Mouse (Mus musculus): ENCODE measurements around the gene Snai1. TPM values are rescaled to one million over a fixed set of nuclear protein-coding genes. Genes with fewer than 3 reads are reported as not detected.

Snai1 gene
- polyA plus RNA-seq, 1 experiment from 2014 or later, result 1.5 TPM

DNA sequence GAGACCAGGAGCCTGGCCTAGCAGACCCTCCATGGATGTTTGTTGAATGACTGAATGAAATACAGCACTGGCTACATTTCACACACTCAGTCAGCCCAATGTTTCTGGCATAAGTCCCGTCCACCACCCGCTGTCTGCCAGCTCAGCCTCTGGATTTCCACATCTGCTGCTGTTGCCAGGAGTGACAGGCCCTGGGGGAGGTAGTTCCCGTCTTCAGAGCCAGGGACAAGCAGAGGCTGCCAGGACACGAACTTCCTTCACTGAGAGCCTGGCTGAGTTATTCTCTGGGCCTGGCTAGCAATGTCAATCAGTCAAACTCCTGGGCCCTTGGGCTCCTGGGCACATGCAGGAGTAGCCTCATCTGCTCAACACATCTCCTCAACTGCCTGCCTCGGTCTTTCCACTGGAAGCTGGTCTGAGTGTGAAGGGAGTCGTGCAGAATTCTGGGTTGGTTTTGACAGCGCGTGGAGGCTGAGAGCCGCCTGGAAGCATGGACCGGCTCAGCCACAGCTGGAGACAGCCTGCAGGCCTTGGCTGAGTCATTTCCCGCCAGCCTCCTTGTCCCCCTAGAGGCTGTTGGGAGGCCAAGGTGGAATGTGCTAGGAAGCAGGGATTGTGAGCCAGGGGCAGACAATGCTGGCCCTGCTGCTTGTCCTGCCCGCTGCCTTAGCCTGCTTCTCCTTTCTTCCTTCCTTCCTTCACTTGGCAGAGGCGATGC, 32.1 kb downstream of the Snai1 start:
- WGBS (ENCODE audit: insufficient replicate concordance), result 58% methylated on average over 13 of the region's 13 CpGs
- ATAC-seq (ENCODE audit: low read depth), result no peak

GRCm38 (mm10) chr2:167570815-167571214, 32.8 kb downstream of the Snai1 start:
- 69% methylated on average over 6 of the region's 6 CpGs for WGBS (ENCODE audit: insufficient replicate concordance)
- no peaks in the 10 kb centered on the region for H3K36me3 ChIP-seq (ENCODE audit: control insufficient read depth, insufficient read depth)
- no peak overlapping the region for H3K27ac ChIP-seq (ENCODE audit: low read length)
- no peak overlapping the region for H3K4me3 ChIP-seq (ENCODE audit: low read depth, low read length)
- H3K27me3 ChIP-seq (ENCODE audit: control insufficient read depth, insufficient read depth, low read depth, low read length), result no peaks in the 10 kb centered on the region
- H3K4me1 ChIP-seq (ENCODE audit: control insufficient read depth, low read depth, low read length), result no peaks in the 10 kb centered on the region
- H3K4me2 ChIP-seq (ENCODE audit: low read depth, low read length), result no peak overlapping the region
- H3K9ac ChIP-seq (ENCODE audit: low read depth, low read length), result no peak overlapping the region
- H3K9me3 ChIP-seq (replicated peaks; ENCODE audit: control insufficient read depth, low read length), result no peaks in the 10 kb centered on the region
- ATAC-seq (ENCODE audit: low read depth), result no peak

More for the DNA sequence above, 32.1 kb downstream of the Snai1 start:
- Histone ChIP-seq H3K9me3 (replicated peaks; ENCODE audit: control insufficient read depth, low read length) (no peaks in the 10 kb centered on the region), H3K9ac (ENCODE audit: low read depth, low read length) (no peak overlapping the region), H3K27ac (ENCODE audit: low read length) (no peak overlapping the region), H3K4me2 (ENCODE audit: low read depth, low read length) (no peak overlapping the region), H3K4me3 (ENCODE audit: low read depth, low read length) (no peak overlapping the region), H3K36me3 (ENCODE audit: control insufficient read depth, insufficient read depth) (no peaks in the 10 kb centered on the region), H3K27me3 (ENCODE audit: control insufficient read depth, insufficient read depth, low read depth, low read length) (no peaks in the 10 kb centered on the region), H3K4me1 (ENCODE audit: control insufficient read depth, low read depth, low read length) (no peaks in the 10 kb centered on the region)

GRCm38 (mm10) chr2:167571442-167572220, 33.6 kb downstream of the Snai1 start:
- H3K27me3 ChIP-seq (ENCODE audit: control insufficient read depth, insufficient read depth, low read depth, low read length), result no peaks in the 10 kb centered on the region
- no peaks in the 10 kb centered on the region for H3K36me3 ChIP-seq (ENCODE audit: control insufficient read depth, insufficient read depth)
- no peak overlapping the region for H3K9ac ChIP-seq (ENCODE audit: low read depth, low read length)
- ATAC-seq (ENCODE audit: low read depth), result no peak
- 69% methylated on average over 18 of the region's 18 CpGs for WGBS (ENCODE audit: insufficient replicate concordance)
- no peak overlapping the region for H3K27ac ChIP-seq (ENCODE audit: low read length)
- H3K4me3 ChIP-seq (ENCODE audit: low read depth, low read length), result no peak overlapping the region
- H3K4me2 ChIP-seq (ENCODE audit: low read depth, low read length), result no peak overlapping the region
- H3K4me1 ChIP-seq (ENCODE audit: control insufficient read depth, low read depth, low read length), result no peaks in the 10 kb centered on the region
- no peaks in the 10 kb centered on the region for H3K9me3 ChIP-seq (replicated peaks; ENCODE audit: control insufficient read depth, low read length)

- H3K27me3 ChIP-seq (ENCODE audit: control insufficient read depth, insufficient read depth, low read depth, low read length), result no peaks in the 10 kb centered on the region
- no peak overlapping the region for H3K4me3 ChIP-seq (ENCODE audit: low read depth, low read length)
- H3K4me2 ChIP-seq (ENCODE audit: low read depth, low read length), result no peak overlapping the region
- no peak overlapping the region for H3K9ac ChIP-seq (ENCODE audit: low read depth, low read length)
- no peaks in the 10 kb centered on the region for H3K36me3 ChIP-seq (ENCODE audit: control insufficient read depth, insufficient read depth)
- H3K9me3 ChIP-seq (replicated peaks; ENCODE audit: control insufficient read depth, low read length), result no peaks in the 10 kb centered on the region
- 51% methylated on average over 9 of the region's 9 CpGs for WGBS (ENCODE audit: insufficient replicate concordance)
- ATAC-seq (ENCODE audit: low read depth), result no peak
- no peak overlapping the region for H3K27ac ChIP-seq (ENCODE audit: low read length)
- H3K4me1 ChIP-seq (ENCODE audit: control insufficient read depth, low read depth, low read length), result no peaks in the 10 kb centered on the region; the same call in 1 of the 2 replicates
Measured at GRCm38 (mm10) chr2:167574814-167575213, 36.8 kb downstream of the Snai1 start.

DNA sequence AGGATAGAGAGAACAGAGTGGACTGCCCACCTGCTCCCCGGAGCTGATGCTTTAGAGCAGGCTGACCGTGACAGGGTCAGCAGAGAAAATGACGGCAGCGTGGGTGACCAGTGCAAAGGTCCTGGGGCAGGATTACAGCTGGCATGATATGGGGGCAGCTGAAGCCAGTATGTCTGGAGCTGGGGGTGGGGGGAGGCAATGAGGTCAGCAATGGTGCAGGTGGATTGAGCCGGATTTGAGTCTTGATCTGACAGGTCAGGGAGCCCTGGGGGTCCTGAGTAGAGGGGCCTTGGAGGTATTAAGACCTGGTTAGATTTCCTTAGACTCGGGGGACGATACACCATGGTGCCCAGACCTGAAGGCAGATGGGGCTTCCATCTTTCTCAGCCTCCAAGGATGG, 37.6 kb downstream of the Snai1 start:
- Histone ChIP-seq H3K36me3 (ENCODE audit: control insufficient read depth, insufficient read depth) (no peaks in the 10 kb centered on the region), H3K4me3 (ENCODE audit: low read depth, low read length) (no peak overlapping the region), H3K4me1 (ENCODE audit: control insufficient read depth, low read depth, low read length) (no peaks in the 10 kb centered on the region; the same call in 1 of the 2 replicates), H3K9me3 (replicated peaks; ENCODE audit: control insufficient read depth, low read length) (no peaks in the 10 kb centered on the region), H3K4me2 (ENCODE audit: low read depth, low read length) (no peak overlapping the region), H3K27ac (ENCODE audit: low read length) (no peak overlapping the region), H3K27me3 (ENCODE audit: control insufficient read depth, insufficient read depth, low read depth, low read length) (no peaks in the 10 kb centered on the region), H3K9ac (ENCODE audit: low read depth, low read length) (no peak overlapping the region)
- ATAC-seq (ENCODE audit: low read depth), result no peak
- WGBS (ENCODE audit: insufficient replicate concordance), result 69% methylated on average over 7 of the region's 7 CpGs

- no peak overlapping the region for H3K4me2 ChIP-seq (ENCODE audit: low read depth, low read length)
- H3K4me1 ChIP-seq (ENCODE audit: control insufficient read depth, low read depth, low read length), result no peaks in the 10 kb centered on the region; the same call in 1 of the 2 replicates
- H3K9me3 ChIP-seq (replicated peaks; ENCODE audit: control insufficient read depth, low read length), result no peaks in the 10 kb centered on the region
- no peaks in the 10 kb centered on the region for H3K36me3 ChIP-seq (ENCODE audit: control insufficient read depth, insufficient read depth)
- no peak overlapping the region for H3K4me3 ChIP-seq (ENCODE audit: low read depth, low read length)
- no peak overlapping the region for H3K9ac ChIP-seq (ENCODE audit: low read depth, low read length)
- 74% methylated on average over 8 of the region's 8 CpGs for WGBS (ENCODE audit: insufficient replicate concordance)
- no peaks in the 10 kb centered on the region for H3K27me3 ChIP-seq (ENCODE audit: control insufficient read depth, insufficient read depth, low read depth, low read length)
- no peak overlapping the region for H3K27ac ChIP-seq (ENCODE audit: low read length)
- ATAC-seq (ENCODE audit: low read depth), result no peak
Measured at GRCm38 (mm10) chr2:167576121-167576620, 38.2 kb downstream of the Snai1 start.

- Histone ChIP-seq H3K27me3 (ENCODE audit: control insufficient read depth, insufficient read depth, low read depth, low read length) (no peaks in the 10 kb centered on the region), H3K27ac (ENCODE audit: low read length) (no peak overlapping the region), H3K9me3 (replicated peaks; ENCODE audit: control insufficient read depth, low read length) (no peaks in the 10 kb centered on the region), H3K9ac (ENCODE audit: low read depth, low read length) (no peak overlapping the region), H3K4me1 (ENCODE audit: control insufficient read depth, low read depth, low read length) (no peaks in the 10 kb centered on the region; the same call in 1 of the 2 replicates), H3K4me2 (ENCODE audit: low read depth, low read length) (no peak overlapping the region), H3K36me3 (ENCODE audit: control insufficient read depth, insufficient read depth) (no peaks in the 10 kb centered on the region), H3K4me3 (ENCODE audit: low read depth, low read length) (no peak overlapping the region)
- ATAC-seq (ENCODE audit: low read depth), result no peak
- 59% methylated on average over 9 of the region's 9 CpGs for WGBS (ENCODE audit: insufficient replicate concordance)
Measured at GRCm38 (mm10) chr2:167577186-167577785, 39.3 kb downstream of the Snai1 start.

GRCm38 (mm10) chr2:167578521-167578920, 40.5 kb downstream of the Snai1 start:
- WGBS (ENCODE audit: insufficient replicate concordance), result 39% methylated on average over 5 of the region's 5 CpGs
- H3K27ac ChIP-seq (ENCODE audit: low read length), result no peak overlapping the region
- H3K4me1 ChIP-seq (ENCODE audit: control insufficient read depth, low read depth, low read length), result peaks cover 5% of the 10 kb centered on the region; the same call in 1 of the 2 replicates
- H3K9me3 ChIP-seq (replicated peaks; ENCODE audit: control insufficient read depth, low read length), result no peaks in the 10 kb centered on the region
- H3K36me3 ChIP-seq (ENCODE audit: control insufficient read depth, insufficient read depth), result no peaks in the 10 kb centered on the region
- no peak overlapping the region for H3K4me3 ChIP-seq (ENCODE audit: low read depth, low read length)
- H3K27me3 ChIP-seq (ENCODE audit: control insufficient read depth, insufficient read depth, low read depth, low read length), result no peaks in the 10 kb centered on the region
- no peak for ATAC-seq (ENCODE audit: low read depth)
- H3K4me2 ChIP-seq (ENCODE audit: low read depth, low read length), result no peak overlapping the region
- H3K9ac ChIP-seq (ENCODE audit: low read depth, low read length), result no peak overlapping the region

Data from liver, embryonic 16.5 days (tissue).